Mouse (Mus musculus): ENCODE data around the gene Nhlh1.

GRCm38 (mm10) chr1:172049131-172049782 is 8.1 kb downstream of the Nhlh1 start:
- no peak for TF ChIP-seq CTCF (IDR thresholded peaks at IDR 0.05)
- no peak for TF ChIP-seq EP300 (IDR thresholded peaks at IDR 0.05)

All from lung, postnatal 0 days (tissue).